Mouse (Mus musculus): ENCODE measurements at regions not wholly inside any gene's neighbourhood (a gene's known extent, or its start where the extent isn't known, plus 50 kb on each side); places are given as distances from the start of the nearest gene placed in this dataset.

GRCm38 (mm10) chrX:11905231-11905630, 254.9 kb downstream of the Bcor start:
- CTCF ChIA-PET, result no interaction called here

DNA sequence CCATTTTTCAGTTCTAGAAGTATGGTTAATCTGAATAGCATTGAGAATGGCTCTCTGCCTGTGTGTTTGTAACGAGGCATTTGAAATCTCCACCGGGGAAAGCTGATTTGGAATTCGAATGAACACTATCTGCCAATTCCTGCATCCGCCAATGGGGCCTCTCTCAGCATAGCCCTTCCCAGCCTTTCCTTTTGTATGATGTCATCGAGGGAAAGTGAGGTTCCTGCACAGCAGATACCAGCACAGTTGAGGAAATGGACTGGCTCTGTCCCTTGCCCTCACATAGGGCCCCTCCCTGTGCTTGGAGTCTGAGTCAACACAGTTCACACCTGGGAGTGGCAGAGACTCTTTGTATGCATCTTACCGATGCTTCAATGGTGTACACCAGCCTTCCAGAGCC, 253.0 kb downstream of the Bcor start:
- CTCF ChIA-PET, result no interaction called here

GRCm38 (mm10) chrX:11915984-11916383, 244.2 kb downstream of the Bcor start:
- CTCF ChIA-PET, result no interaction called here

DNA sequence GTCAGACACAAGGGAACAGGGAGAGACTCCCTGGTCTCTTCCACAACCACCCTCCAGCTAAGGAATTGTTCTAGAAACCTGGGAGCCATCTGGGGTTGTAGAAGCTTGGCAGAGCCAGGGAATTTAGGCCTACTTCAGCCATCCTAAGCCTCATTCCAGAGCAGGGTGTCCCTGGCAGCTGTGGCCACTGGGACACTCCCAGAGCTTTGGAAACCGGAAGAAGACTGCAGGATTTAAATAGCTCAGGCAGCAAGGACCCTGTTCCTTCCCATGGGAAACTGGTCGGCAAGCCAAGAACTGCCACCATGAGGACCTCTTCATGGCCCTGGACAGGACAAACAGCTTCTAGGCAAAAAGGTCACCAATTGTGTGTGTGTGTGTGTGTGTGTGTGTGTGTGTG, 239.9 kb downstream of the Bcor start:
- CTCF ChIA-PET, result no interaction called here

DNA sequence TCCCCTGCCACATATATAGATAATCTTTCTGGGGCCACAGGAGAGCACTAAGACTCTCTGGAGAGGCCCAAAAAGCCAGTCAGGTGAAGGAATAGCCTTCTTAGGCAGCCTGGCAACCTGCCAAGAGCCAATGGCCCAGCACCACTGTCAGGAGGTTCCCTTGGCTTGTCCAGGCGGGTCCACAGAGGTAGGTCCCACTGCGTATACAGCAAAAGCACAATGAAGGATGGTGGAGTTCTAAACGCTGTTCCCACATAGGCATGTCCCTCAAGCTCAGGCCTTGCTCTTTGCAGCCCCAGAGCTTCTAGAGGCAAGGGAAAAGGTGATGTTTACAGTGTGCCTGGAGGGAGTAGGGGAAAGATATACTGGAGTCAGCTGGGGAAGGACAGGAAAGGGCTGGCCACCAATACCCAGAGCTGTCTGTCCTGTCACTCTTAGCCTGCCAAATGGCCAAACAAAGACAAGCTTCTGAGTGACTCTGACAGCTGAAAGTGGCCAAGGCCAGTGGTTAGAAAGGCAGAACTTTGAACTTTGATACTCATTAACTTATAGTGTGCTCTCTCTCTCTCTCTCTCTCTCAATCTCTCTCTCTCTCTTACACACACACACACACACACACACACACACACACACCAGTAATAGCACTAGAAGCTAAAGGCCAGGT, 235.4 kb downstream of the Bcor start:
- CTCF ChIA-PET, result no interaction called here

DNA sequence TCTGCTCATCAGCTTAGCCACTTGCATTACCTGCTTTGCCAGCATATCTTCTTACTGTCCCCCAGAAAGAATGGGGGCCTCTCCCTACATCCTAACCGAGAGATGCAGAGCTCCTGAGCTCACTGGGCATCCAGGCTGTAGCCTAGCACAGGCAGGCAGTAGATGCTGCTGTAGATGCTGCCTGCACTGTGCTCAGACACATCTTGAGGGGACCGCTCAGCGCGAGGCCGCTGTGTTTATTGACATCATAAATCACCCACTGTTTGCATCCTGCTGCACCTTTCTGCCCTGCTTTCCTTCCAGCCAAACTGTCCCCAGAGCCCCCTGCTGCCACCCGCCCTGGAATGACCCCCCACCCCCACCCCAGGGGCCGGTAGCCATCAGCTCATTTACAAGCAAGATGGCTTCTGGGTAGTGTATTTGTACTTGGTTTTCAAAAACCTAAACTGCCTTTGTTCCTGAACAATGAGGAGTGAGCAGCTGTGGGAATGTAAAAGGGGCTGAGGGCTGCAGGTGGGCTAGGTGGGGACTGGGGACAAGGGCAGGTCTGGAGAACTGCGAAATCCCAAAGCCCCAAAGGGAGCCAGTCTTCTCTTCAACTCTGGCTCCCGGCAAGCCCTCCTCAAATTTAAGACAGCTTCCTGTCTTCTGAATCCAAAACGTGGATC, 233.2 kb downstream of the Bcor start:
- CTCF ChIA-PET, result no interaction called here

GRCm38 (mm10) chrX:11929448-11929847, 230.7 kb downstream of the Bcor start:
- CTCF ChIA-PET, result no interaction called here

- CTCF ChIA-PET, result no interaction called here
Measured at GRCm38 (mm10) chrX:11931432-11931831, 228.7 kb downstream of the Bcor start.

DNA sequence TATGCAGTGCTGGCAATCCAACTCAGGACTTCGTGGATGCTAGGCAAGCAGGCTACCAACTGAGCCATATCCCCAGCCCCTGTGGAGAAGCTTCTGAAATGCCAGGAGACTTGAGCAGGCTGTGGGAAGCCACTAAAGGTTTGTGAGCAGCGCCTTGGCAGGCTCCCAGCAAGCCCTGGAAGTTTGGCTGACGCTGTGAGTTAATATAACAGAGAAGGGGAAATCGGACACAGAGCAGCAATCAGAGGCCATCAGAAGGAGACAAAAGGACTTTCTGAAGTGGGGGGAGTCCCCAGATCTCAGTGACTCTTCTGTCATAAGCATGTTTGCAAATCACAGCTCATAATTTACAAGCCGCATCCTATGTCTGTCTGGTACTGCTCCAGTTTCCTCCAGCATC, 224.8 kb downstream of the Bcor start:
- CTCF ChIA-PET, result no interaction called here

GRCm38 (mm10) chrX:11940246-11940645, 219.9 kb downstream of the Bcor start:
- CTCF ChIA-PET, result interaction anchor here (0.5 kb wide), 1 partner anchor 160 kb away, joined by 3 read pairs; no protein-coding TSS in a partner anchor

DNA sequence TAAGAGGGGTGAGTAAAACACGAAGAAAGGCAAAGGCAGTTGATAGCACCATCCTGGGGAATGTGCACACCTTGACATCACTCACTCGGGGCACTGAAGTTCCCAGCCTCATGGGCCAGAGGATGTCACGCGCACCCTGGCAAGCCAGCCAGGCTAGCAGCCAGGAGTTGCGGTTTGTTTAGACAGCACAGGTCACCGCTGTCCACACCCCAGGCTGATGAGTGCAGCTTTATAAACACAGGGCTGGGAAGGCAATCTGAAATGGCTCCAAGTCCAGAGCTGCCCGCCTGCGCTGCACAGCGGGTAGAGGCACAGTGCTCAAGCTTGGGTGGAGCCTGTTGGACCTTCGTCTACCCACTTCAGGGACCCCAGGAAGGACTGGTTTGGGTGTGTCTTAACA, 216.8 kb downstream of the Bcor start:
- CTCF ChIA-PET, result interaction anchor here (0.6 kb wide), 1 partner anchor 62 kb away, joined by 3 read pairs; no protein-coding TSS in a partner anchor

DNA sequence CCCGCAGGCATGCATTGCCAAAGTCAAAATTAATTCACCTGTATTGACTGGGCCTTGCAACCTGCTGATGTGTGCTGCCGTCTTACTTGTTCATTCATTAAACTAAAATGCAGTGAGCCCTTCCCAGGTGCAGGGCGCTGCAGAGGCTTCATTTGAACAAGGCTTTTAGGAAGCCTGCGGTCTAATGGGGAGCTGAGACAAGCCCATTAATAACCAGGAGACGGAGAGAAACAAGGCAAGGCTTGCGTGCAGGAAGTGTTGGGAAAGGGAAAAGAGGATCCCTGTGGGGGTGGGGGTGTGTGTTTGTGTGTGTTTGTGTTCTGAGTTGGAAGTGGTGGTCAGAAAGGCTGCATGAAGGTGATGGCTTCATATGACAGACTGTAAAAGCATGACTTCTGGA, 215.6 kb downstream of the Bcor start:
- CTCF ChIA-PET, result no interaction called here

DNA sequence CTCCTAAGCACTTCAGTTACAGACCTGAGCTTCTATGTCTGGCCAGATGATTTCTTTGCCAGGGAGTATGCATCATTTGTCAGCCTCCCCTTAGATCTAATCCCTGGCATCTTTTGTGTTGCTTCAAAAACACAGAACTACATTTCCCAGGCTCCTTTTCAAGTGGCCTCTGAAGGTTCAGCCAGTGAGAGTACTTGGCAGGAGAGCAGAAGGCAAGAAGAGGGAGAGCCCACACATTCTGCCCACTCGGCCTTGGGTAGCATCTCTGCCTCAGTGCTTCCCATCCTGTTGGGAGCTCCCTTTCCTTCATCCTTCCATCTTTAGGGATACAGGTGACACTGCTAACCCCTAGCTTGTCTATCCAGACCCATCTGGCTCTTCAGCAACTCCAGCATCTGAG, 214.9 kb downstream of the Bcor start:
- CTCF ChIA-PET, result no interaction called here

GRCm38 (mm10) chrX:11952193-11952592, 208.0 kb downstream of the Bcor start:
- CTCF ChIA-PET, result no interaction called here

DNA sequence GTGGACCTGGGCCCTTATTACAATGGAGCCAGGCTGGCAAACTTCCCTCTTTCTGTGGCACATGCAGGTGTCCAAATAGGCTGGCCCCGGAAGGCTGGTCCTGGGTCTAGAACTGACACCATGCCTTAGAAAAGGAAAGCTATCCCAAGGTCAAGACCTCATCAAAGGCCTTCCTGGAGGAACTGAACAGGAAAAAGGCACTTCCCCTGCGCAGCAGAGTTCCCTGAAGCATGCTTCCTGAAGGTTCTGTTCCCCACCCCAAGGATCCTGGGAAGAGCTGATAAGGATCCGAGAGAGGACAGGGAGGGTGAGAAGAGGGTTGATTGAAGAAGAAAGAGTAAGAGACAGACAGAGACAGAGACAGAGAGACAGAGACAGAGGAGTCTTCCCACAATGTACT, 204.0 kb downstream of the Bcor start:
- CTCF ChIA-PET, result no interaction called here

- CTCF ChIA-PET, result no interaction called here
Measured at GRCm38 (mm10) chrX:11957011-11957410, 203.1 kb downstream of the Bcor start.

- CTCF ChIA-PET, result no interaction called here
Measured at GRCm38 (mm10) chrX:11959871-11960552, 200.1 kb downstream of the Bcor start.

DNA sequence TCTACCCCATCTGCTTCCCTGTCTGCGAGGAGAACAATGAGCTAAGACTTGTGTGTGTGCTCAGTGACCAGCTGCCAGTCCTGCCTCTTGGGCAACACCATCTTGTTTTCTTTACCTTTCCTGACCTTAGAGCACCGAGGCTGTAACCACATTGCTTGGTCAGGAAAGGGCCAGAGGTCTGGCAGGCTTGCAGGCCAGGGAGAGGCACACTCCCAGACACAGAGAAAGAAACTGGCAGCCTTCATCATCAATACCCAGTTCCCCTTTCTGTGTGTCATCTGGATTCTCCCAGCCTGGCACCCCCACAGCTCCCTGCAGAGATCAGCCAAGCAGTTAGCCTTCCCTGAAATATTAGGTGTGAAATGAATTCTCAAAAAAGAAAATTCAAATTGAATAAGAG, 198.8 kb downstream of the Bcor start:
- CTCF ChIA-PET, result no interaction called here

- CTCF ChIA-PET, result no interaction called here
Measured at GRCm38 (mm10) chrX:11964428-11964827, 195.7 kb downstream of the Bcor start.

GRCm38 (mm10) chrX:11978679-11979078, 181.5 kb downstream of the Bcor start:
- CTCF ChIA-PET, result no interaction called here

DNA sequence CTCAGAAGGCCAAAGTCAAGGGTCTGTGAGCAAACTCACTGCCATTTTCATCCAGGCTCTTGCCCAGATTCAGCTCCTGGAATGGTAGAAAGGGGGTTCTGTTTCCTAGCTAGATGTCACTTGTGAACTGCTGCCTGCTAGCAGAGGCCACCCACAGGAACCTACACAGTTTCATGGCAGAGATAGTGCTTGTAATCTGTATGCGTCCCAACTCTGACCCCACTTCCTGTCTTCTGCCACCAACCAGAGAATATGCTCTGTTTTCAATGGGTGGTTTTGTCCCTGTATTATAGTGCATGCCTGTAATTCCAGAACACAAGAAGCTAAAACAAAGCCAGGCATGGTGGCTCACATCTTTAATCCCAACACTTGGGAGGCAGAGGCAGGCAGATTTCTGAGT, 176.9 kb downstream of the Bcor start:
- CTCF ChIA-PET, result no interaction called here
